Mouse (Mus musculus) fat pad, adult 2 months (tissue): ENCODE results near the gene Ttc25.
"Not testable (repeated sequence)": the region's sequence is repeated elsewhere in the genome, so short reads cannot be mapped to it uniquely, and the experiment has no call there.

Experiments used
- DNase-seq: peaks from one replicate; pipeline ENCODE4 v3.0.0-alpha.2; 2011; ENCODE audit warnings: low read depth, low spot score; ENCODE audit errors: extremely low read depth

Ttc25 gene

DNA sequence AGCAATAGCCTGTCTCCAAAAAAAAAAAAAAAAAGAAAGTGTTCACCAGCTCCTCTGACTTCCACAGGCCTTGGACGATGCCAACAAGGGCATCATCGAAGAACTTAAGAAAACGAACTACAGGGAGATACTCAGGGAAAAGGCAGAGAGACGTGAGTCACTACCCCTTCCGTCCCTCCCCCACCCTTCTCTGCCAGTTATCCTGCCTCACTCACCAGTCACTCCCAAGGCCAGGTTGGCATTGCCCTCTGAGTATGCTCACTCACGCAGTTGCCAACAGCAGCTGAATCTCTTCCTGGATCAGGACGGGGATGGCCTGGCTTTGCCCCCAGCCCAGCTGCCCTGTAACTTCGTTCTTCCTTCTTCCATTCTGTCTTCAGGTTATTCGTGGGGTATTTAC, 24.4 kb downstream of the Ttc25 start:
- DNase-seq = no peak

GRCm38 (mm10) chr11:100570430-100571201, 25.2 kb downstream of the Ttc25 start:
- DNase-seq = no peak

DNA sequence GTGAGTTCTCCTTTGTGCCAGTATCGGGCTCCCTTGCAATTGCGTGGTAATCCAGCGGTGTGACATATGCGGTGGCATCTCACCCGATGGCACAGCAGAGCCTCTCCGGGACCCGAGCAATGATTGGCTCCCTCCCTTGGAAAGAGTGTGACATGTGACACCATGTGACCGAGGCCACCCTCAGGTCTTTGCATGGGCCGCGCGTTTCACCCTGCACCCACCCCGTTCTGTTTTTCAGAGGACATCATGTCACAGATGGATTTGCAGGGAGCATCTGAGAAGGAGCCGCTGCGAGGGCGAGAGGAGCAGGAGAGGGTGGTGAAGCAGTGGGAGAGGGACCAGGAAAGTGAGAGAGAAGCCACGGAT, 25.8 kb downstream of the Ttc25 start:
- no peak for DNase-seq

DNA sequence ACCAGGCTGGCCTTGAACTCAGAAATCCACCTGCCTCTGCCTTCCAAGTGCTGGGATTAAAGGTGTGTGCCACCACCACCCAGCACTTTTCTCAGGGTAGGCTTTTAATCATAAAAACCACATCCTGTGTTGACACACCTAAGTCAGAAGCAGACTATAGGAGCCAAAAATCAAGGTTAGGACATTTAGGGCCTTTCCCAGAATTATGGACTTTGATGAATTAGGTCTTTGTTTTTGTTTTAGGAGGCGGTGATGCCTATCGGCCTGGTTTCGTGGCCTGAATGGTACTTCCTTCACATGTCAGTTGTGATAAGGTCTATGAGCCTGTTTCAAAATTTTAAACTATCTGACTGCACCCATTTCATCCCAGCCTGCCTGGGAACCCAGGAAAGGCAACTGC, 28.8 kb downstream of the Ttc25 start:
- no peak for DNase-seq

DNA sequence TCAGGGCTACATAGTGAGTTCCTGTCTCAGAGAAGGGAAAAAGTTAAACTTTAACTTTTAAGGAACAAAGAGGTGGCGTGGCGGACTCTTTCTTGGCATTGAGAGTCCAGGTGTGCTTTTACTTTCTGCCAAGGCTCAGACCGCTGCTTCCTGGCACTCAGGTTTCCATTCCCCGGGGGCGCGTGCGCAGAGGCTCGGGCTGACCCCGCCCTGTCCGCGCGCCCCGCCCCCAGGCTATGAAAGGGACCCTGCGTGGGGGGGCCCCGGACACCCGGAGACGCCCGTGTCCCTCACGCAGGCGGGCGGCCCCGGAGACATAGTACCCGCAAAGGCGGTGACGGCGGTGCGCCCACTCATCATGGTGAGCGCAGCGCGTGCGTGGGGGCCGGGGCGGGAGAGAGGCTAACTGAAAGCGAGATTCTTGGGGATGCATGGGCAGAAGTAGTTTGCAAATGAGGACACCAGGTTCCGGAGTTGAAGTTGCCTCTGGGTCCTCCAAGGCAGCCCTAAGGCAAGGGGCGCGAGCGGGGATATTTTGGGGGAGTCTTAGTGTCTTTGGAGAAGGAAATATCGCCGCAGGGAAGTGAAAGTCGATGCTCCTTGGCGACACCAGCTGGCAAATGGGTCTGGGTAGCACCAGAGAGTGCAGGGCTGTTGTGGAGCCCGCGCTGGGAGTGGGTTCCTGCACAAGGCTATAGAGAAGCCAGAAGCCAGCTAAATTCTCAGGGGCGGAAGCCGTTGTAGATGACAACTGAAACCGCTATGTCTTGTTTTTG, 29.5 kb downstream of the Ttc25 start, which contains the start of gene Cnp:
Gene Cnp, plus strand, starts transcription at position 197 of the 776 bp plus-strand sequence.
- DNase-seq = no peak

DNA sequence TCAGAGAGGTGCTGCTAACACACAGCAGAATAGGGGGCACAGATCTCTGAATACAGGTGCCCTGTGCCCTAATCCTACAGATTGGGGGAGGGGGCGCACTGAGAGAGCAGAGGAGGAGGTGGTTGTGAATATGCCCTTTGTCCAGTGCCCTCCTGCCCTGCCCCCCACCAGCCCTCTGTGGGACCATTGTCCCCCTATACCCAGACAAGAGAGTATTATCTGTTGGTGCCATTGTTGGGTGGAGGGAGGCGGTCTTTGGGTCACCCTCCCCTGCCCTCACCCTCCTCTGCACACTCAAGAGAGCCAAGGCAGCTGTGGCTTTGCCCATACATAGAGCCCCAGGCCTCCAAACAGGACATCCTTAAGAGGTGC, 30.1 kb downstream of the Ttc25 start:
- DNase-seq = no peak

GRCm38 (mm10) chr11:100576256-100576655, 30.8 kb downstream of the Ttc25 start:
- DNase-seq = no peak

- DNase-seq = no peak
Observed at GRCm38 (mm10) chr11:100577852-100578599, 32.6 kb downstream of the Ttc25 start.

- no peak for DNase-seq
Observed at GRCm38 (mm10) chr11:100579116-100579799, 33.9 kb downstream of the Ttc25 start.

- DNase-seq = no peak
Observed at GRCm38 (mm10) chr11:100580275-100580674, 34.9 kb downstream of the Ttc25 start.

DNA sequence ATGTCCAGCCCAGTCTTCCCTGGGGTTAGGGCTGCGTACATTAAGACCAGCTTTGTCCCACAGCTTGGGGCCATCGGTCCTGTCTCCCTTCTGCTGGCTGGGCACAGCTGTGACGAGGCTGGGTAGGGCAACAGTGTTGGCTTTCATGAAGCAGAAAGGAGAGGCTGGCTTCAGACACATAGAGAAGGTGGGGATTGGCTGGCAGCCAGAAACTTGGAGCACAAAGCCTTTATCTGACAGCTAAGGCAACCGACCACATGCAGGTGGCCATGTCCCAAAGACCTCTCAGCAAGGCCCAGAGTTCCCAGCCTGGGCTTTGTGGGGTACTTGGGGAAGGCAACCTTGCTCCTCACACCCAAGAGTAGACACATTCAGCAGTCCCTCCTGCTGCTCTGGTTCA, 36.3 kb downstream of the Ttc25 start:
- DNase-seq = no peak

GRCm38 (mm10) chr11:100582413-100582812, 37.0 kb downstream of the Ttc25 start:
- not testable (repeated sequence) for DNase-seq

DNA sequence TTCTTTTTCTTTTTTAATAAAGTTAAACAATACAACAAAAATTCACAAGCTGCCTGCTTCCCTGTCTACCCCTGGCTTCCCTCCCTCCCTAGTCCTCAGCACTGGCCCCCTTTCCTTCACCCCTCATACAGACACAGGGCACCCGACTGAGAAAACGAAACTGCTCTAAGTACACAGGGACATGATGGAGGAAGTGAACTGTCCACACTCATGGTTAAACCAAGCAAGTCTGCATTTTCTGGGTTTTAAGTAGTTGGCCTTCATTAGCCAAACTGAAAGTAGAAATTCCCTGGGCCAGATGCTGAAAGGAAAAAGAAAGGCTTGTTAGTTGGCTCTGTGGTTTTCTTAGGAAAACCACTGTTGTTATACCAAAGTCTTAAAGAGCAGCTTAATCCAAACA, 37.4 kb downstream of the Ttc25 start:
- DNase-seq = no peak

DNA sequence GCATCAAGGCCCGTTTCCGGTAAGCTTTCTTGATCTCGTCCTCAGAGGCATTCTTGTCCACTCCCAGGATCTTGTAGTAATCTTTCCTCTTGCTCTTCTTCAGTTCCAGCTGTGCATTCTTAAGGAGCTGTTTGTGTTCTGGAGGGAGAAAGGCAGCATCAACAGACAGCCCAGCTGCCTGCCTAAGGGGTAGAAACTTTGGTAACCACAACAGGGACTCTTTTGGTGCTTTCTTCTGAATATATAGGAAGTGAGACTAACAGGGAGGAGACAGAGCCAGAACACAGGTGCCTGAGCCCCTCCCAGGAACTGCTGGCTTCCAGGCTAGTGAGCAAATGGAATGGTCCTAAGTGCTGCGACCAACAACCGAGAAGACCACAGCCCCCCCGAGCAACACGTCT, 39.2 kb downstream of the Ttc25 start:
- DNase-seq = no peak

DNA sequence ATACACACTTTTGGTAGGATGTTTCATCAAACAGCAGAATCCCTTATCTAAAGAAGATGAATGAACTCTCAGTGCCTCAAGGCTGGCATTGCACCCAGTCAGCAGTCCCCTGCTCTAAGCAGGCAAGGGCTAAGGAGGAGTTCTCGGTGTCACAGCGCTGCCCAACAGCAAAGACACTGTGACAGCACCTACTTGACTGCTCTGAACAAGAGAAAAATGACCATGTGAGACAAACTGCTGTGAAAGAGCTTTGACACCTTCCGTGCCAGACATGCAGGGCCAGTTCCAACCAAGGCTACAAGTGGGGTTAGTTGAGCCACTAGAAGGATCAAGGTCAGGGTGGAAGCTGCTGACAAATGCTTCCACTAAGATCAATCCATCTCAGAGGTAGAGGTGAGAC, 39.7 kb downstream of the Ttc25 start:
- DNase-seq = no peak

- no peak for DNase-seq
Observed at GRCm38 (mm10) chr11:100588462-100588861, 43.1 kb downstream of the Ttc25 start.

GRCm38 (mm10) chr11:100592346-100593046, 47.1 kb downstream of the Ttc25 start:
- DNase-seq = no peak

- DNase-seq = no peak
Observed at GRCm38 (mm10) chr11:100594608-100595007, 49.2 kb downstream of the Ttc25 start.

- DNase-seq = no peak
Observed at GRCm38 (mm10) chr11:100595533-100595932, 50.1 kb downstream of the Ttc25 start.

- DNase-seq = no peak
Observed at GRCm38 (mm10) chr11:100598074-100598473, 52.7 kb downstream of the Ttc25 start.
